Mouse (Mus musculus): ENCODE results near the gene Fam69a. TPM values are rescaled to one million over a fixed set of nuclear protein-coding genes. Genes with fewer than 3 reads are reported as not detected.
"Not testable (repeated sequence)": the region's sequence is repeated elsewhere in the genome, so short reads cannot be mapped to it uniquely, and the experiment has no call there.

Gene Fam69a
- total RNA-seq, 2 experiments from 2014 or later = 10.4 to 34.4 TPM

- ATAC-seq (replicated peaks; ENCODE audit: low FRiP score, poor library complexity, severe bottlenecking) = no peak
Observed at GRCm38 (mm10) chr5:107983946-107984345, 2.9 kb downstream of the Fam69a start.

- ATAC-seq (replicated peaks; ENCODE audit: low FRiP score, poor library complexity, severe bottlenecking) = no peak
Observed at GRCm38 (mm10) chr5:107982016-107982415, 4.9 kb downstream of the Fam69a start.

- ATAC-seq (replicated peaks; ENCODE audit: low FRiP score, poor library complexity, severe bottlenecking) = peak; percentile 67; the same call in 1 of the 2 replicates
Observed at GRCm38 (mm10) chr5:107979901-107980300, 7.0 kb downstream of the Fam69a start.

GRCm38 (mm10) chr5:107978289-107979035, 8.4 kb downstream of the Fam69a start:
- 0 out of 2 replicates have a peak, but pooled peaks have one; percentile 11 for ATAC-seq (replicated peaks; ENCODE audit: low FRiP score, poor library complexity, severe bottlenecking)

- 0 out of 2 replicates have a peak, but pooled peaks have one; percentile 8 for ATAC-seq (replicated peaks; ENCODE audit: low FRiP score, poor library complexity, severe bottlenecking)
Observed at GRCm38 (mm10) chr5:107977640-107978288, 9.1 kb downstream of the Fam69a start.

- peak; percentile 37; the same call in 1 of the 2 replicates for ATAC-seq (replicated peaks; ENCODE audit: low FRiP score, poor library complexity, severe bottlenecking)
Observed at GRCm38 (mm10) chr5:107973310-107973709, 13.6 kb downstream of the Fam69a start.

- ATAC-seq (replicated peaks; ENCODE audit: low FRiP score, poor library complexity, severe bottlenecking) = peak; percentile 85
Observed at GRCm38 (mm10) chr5:107972444-107973272, 14.2 kb downstream of the Fam69a start.

- no peak for ATAC-seq (replicated peaks; ENCODE audit: low FRiP score, poor library complexity, severe bottlenecking)
Observed at GRCm38 (mm10) chr5:107971069-107971468, 15.8 kb downstream of the Fam69a start.

GRCm38 (mm10) chr5:107969818-107970217, 17.1 kb downstream of the Fam69a start:
- ATAC-seq (replicated peaks; ENCODE audit: low FRiP score, poor library complexity, severe bottlenecking) = not testable (repeated sequence)

GRCm38 (mm10) chr5:107968079-107968478, 18.8 kb downstream of the Fam69a start:
- peak; percentile 47 for ATAC-seq (replicated peaks; ENCODE audit: low FRiP score, poor library complexity, severe bottlenecking)

GRCm38 (mm10) chr5:107966841-107967457, 19.9 kb downstream of the Fam69a start:
- ATAC-seq (replicated peaks; ENCODE audit: low FRiP score, poor library complexity, severe bottlenecking) = no peak

GRCm38 (mm10) chr5:107966156-107966555, 20.7 kb downstream of the Fam69a start:
- ATAC-seq (replicated peaks; ENCODE audit: low FRiP score, poor library complexity, severe bottlenecking) = peak; percentile 33

- ATAC-seq (replicated peaks; ENCODE audit: low FRiP score, poor library complexity, severe bottlenecking) = no peak
Observed at GRCm38 (mm10) chr5:107965355-107965991, 21.4 kb downstream of the Fam69a start.

GRCm38 (mm10) chr5:107964031-107964758, 22.7 kb downstream of the Fam69a start:
- no peak for ATAC-seq (replicated peaks; ENCODE audit: low FRiP score, poor library complexity, severe bottlenecking)

GRCm38 (mm10) chr5:107961438-107962251, 25.2 kb downstream of the Fam69a start:
- peak; percentile 47 for ATAC-seq (replicated peaks; ENCODE audit: low FRiP score, poor library complexity, severe bottlenecking)

- ATAC-seq (replicated peaks; ENCODE audit: low FRiP score, poor library complexity, severe bottlenecking) = peak; percentile 77
Observed at GRCm38 (mm10) chr5:107960532-107961202, 26.2 kb downstream of the Fam69a start.

GRCm38 (mm10) chr5:107959624-107960300, 27.1 kb downstream of the Fam69a start:
- peak; percentile 73 for ATAC-seq (replicated peaks; ENCODE audit: low FRiP score, poor library complexity, severe bottlenecking)
